Mouse (Mus musculus) MEL (cell line): Measurements from ENCODE around the gene Tmem29. TPM values are rescaled to one million over a fixed set of nuclear protein-coding genes. Genes with fewer than 3 reads are reported as not detected.

Experiments used
- DNase-seq: peaks from one replicate; pipeline ENCODE4 v3.0.0; 2011; ENCODE audit warnings: low read depth, low spot score
- H3K27ac ChIP-seq: 2 replicates; pipeline ENCODE4 v1.5.1; 2012; ENCODE audit warnings: low read depth, mild to moderate bottlenecking, control low read depth, low read length, moderate library complexity; ENCODE audit not compliant: control insufficient read depth
- H3K27me3 ChIP-seq, 2 experiments: fragments of 150-350 bp in 1 of 2; sonication (generic) in 1 of 2; 2 replicates each; pipeline ENCODE4 v1.6.1; 2012; ENCODE audit warnings: low read length in 2 of 2, mild to moderate bottlenecking in 2 of 2, improper control_type of control experiment in 1 of 2, moderate library complexity in 1 of 2; ENCODE audit not compliant: insufficient read depth in 2 of 2, control insufficient read depth in 1 of 2
- H3K36me3 ChIP-seq, 2 experiments: 2 replicates each; pipeline ENCODE4 v1.6.1; 2012 to 2014; ENCODE audit warnings: low read length in 2 of 2, improper control_type of control experiment in 1 of 2, inconsistent platforms in 1 of 2, mild to moderate bottlenecking in 1 of 2; ENCODE audit not compliant: insufficient read depth in 2 of 2, control insufficient read depth in 1 of 2
- H3K4me1 ChIP-seq, 2 experiments: fragments of 150-350 bp in 1 of 2; sonication (generic) in 1 of 2; 2 replicates each; pipeline ENCODE4 v1.6.1; 2012; ENCODE audit warnings: low read length in 2 of 2, improper control_type of control experiment in 1 of 2, mild to moderate bottlenecking in 1 of 2; ENCODE audit not compliant: insufficient read depth in 2 of 2, control insufficient read depth in 1 of 2
- H3K4me3 ChIP-seq, 2 experiments: fragments of 150-350 bp in 1 of 2; sonication (generic) in 1 of 2; 2 replicates each; pipeline ENCODE4 v1.5.1; 2012; ENCODE audit warnings: low read depth in 2 of 2, low read length in 2 of 2, mild to moderate bottlenecking in 2 of 2, moderate library complexity in 2 of 2, control low read depth in 1 of 2, improper control_type of control experiment in 1 of 2; ENCODE audit not compliant: control insufficient read depth in 1 of 2, insufficient read depth in 1 of 2
- H3K79me2 ChIP-seq: 2 replicates; pipeline ENCODE4 v1.6.1; 2012; ENCODE audit warnings: mild to moderate bottlenecking, low read length, moderate library complexity; ENCODE audit not compliant: control insufficient read depth, poor library complexity, insufficient read depth
- H3K9ac ChIP-seq: 2 replicates; pipeline ENCODE4 v1.6.1; 2012; ENCODE audit warnings: low read depth, mild to moderate bottlenecking, control low read depth, low read length, moderate library complexity; ENCODE audit not compliant: control insufficient read depth, poor library complexity, severe bottlenecking
- H3K9me3 ChIP-seq: fragments of 150-350 bp; sonication (generic); replicated peaks from 2 replicates; pipeline ENCODE4 v1.6.1; 2012; ENCODE audit warnings: mild to moderate bottlenecking, low read length, improper control_type of control experiment, moderate library complexity; ENCODE audit not compliant: insufficient read depth
- BHLHE40 ChIP-seq: IDR thresholded peaks from 2 replicates; pipeline ENCODE4 v1.6.1; 2012; ENCODE audit warnings: low read depth, mild to moderate bottlenecking, inconsistent platforms, low read length, improper control_type of control experiment, borderline replicate concordance
- CHD2 ChIP-seq: IDR thresholded peaks from 2 replicates; pipeline ENCODE4 v1.6.1; 2011; ENCODE audit warnings: low read length, improper control_type of control experiment
- CTCF ChIP-seq, 3 experiments: IDR thresholded peaks in 2 of 3; conservative IDR thresholded peaks in 1 of 3; 2 replicates each; pipeline ENCODE4 v1.5.1; 2011 to 2012; ENCODE audit warnings: low read length in 3 of 3, low read depth in 2 of 3, mild to moderate bottlenecking in 2 of 3, improper control_type of control experiment in 1 of 3, inconsistent platforms in 1 of 3, mixed read lengths in 1 of 3, moderate library complexity in 1 of 3; ENCODE audit not compliant: control insufficient read depth in 1 of 3, insufficient read depth in 1 of 3, poor library complexity in 1 of 3, severe bottlenecking in 1 of 3
- E2F4 ChIP-seq: IDR thresholded peaks from 2 replicates; pipeline ENCODE4 v1.6.1; 2011; ENCODE audit warnings: low read depth, low read length, improper control_type of control experiment, borderline replicate concordance
- ELF1 ChIP-seq: IDR thresholded peaks from 2 replicates; pipeline ENCODE4 v1.6.1; 2014; ENCODE audit warnings: low read depth, mild to moderate bottlenecking, inconsistent platforms, low read length, improper control_type of control experiment, moderate library complexity
- ETS1 ChIP-seq: IDR thresholded peaks from 2 replicates; pipeline ENCODE4 v1.6.1; 2012; ENCODE audit warnings: low read depth, mild to moderate bottlenecking, inconsistent platforms, low read length, improper control_type of control experiment, moderate library complexity
- GABPA ChIP-seq: IDR thresholded peaks from 2 replicates; pipeline ENCODE4 v1.6.1; 2012; ENCODE audit warnings: low read depth, mild to moderate bottlenecking, inconsistent platforms, low read length, improper control_type of control experiment, moderate library complexity
- GATA1 ChIP-seq: IDR thresholded peaks from 2 replicates; pipeline ENCODE4 v1.6.1; 2011; ENCODE audit warnings: low read depth, low read length, improper control_type of control experiment
- JUND ChIP-seq: IDR thresholded peaks from 2 replicates; pipeline ENCODE4 v1.6.1; 2011; ENCODE audit warnings: low read depth, mild to moderate bottlenecking, improper control_type of control experiment, low read length
- KAT2A ChIP-seq: conservative IDR thresholded peaks from 2 replicates; pipeline ENCODE4 v1.6.1; 2012; ENCODE audit warnings: low read depth, low read length, improper control_type of control experiment, inconsistent platforms
- MAFK ChIP-seq: IDR thresholded peaks from 2 replicates; pipeline ENCODE4 v1.6.1; 2011; ENCODE audit warnings: low read depth, mild to moderate bottlenecking, low read length, improper control_type of control experiment, borderline replicate concordance
- MAX ChIP-seq: IDR thresholded peaks from 2 replicates; pipeline ENCODE4 v1.6.1; 2011; ENCODE audit warnings: low read length, improper control_type of control experiment
- MAZ ChIP-seq: IDR thresholded peaks from 2 replicates; pipeline ENCODE4 v1.6.1; 2012; ENCODE audit warnings: low read depth, mild to moderate bottlenecking, inconsistent platforms, low read length, improper control_type of control experiment
- MEF2A ChIP-seq: IDR thresholded peaks from 2 replicates; pipeline ENCODE4 v1.6.1; 2014; ENCODE audit warnings: low read depth, mild to moderate bottlenecking, inconsistent platforms, low read length, improper control_type of control experiment; ENCODE audit not compliant: poor library complexity, insufficient replicate concordance, severe bottlenecking; ENCODE audit errors: extremely low read depth
- MXI1 ChIP-seq: IDR thresholded peaks from 2 replicates; pipeline ENCODE4 v1.6.1; 2011; ENCODE audit warnings: mild to moderate bottlenecking, low read depth, low read length, improper control_type of control experiment
- MYB ChIP-seq: IDR thresholded peaks from 2 replicates; pipeline ENCODE4 v1.6.1; 2011; ENCODE audit warnings: mild to moderate bottlenecking, low read depth, low read length, improper control_type of control experiment
- MYC ChIP-seq: IDR thresholded peaks from 2 replicates; pipeline ENCODE4 v1.6.1; 2011; ENCODE audit warnings: low read depth, mild to moderate bottlenecking, low read length, improper control_type of control experiment, moderate library complexity
- NELFE ChIP-seq: IDR thresholded peaks from 2 replicates; pipeline ENCODE4 v1.6.1; 2011; ENCODE audit warnings: low read depth, low read length, improper control_type of control experiment
- NRF1 ChIP-seq: IDR thresholded peaks from 2 replicates; pipeline ENCODE4 v1.6.1; 2014; ENCODE audit warnings: low read depth, mild to moderate bottlenecking, inconsistent platforms, low read length, improper control_type of control experiment, moderate library complexity; ENCODE audit not compliant: poor library complexity, insufficient read depth, severe bottlenecking
- POLR2A ChIP-seq, 2 experiments: IDR thresholded peaks; 2 replicates each; pipeline ENCODE4 v1.6.1; 2011 to 2012; ENCODE audit warnings: low read length in 2 of 2, mild to moderate bottlenecking in 2 of 2, control low read depth in 1 of 2, improper control_type of control experiment in 1 of 2, low read depth in 1 of 2, moderate library complexity in 1 of 2; ENCODE audit not compliant: control insufficient read depth in 1 of 2, insufficient read depth in 1 of 2, poor library complexity in 1 of 2
- POLR2AphosphoS2 ChIP-seq: IDR thresholded peaks from 2 replicates; pipeline ENCODE4 v1.6.1; 2011; ENCODE audit warnings: low read length, improper control_type of control experiment
- POLR2AphosphoS5 ChIP-seq: IDR thresholded peaks from 2 replicates; pipeline ENCODE4 v1.6.1; 2012; ENCODE audit warnings: low read depth, borderline replicate concordance, mild to moderate bottlenecking, inconsistent platforms, low read length, moderate library complexity, mixed read lengths
- RAD21 ChIP-seq: IDR thresholded peaks from 2 replicates; pipeline ENCODE4 v1.6.1; 2011; ENCODE audit warnings: mild to moderate bottlenecking, low read depth, low read length, improper control_type of control experiment
- RCOR1 ChIP-seq: IDR thresholded peaks from 2 replicates; pipeline ENCODE4 v1.6.1; 2012; ENCODE audit warnings: low read depth, mild to moderate bottlenecking, inconsistent platforms, low read length, improper control_type of control experiment
- SIN3A ChIP-seq: IDR thresholded peaks from 2 replicates; pipeline ENCODE4 v1.6.1; 2012; ENCODE audit warnings: low read length, improper control_type of control experiment, inconsistent platforms
- SMC3 ChIP-seq: IDR thresholded peaks from 2 replicates; pipeline ENCODE4 v1.6.1; 2011; ENCODE audit warnings: low read depth, low read length, improper control_type of control experiment
- TAL1 ChIP-seq: IDR thresholded peaks from 2 replicates; pipeline ENCODE4 v1.6.1; 2012; ENCODE audit warnings: mild to moderate bottlenecking, inconsistent platforms, low read length, moderate library complexity, mixed read lengths
- TBP ChIP-seq: IDR thresholded peaks from 2 replicates; pipeline ENCODE4 v1.8.0; 2011; ENCODE audit warnings: low read depth, low read length, improper control_type of control experiment
- TCF12 ChIP-seq: IDR thresholded peaks from 2 replicates; pipeline ENCODE4 v1.6.1; 2014; ENCODE audit warnings: low read depth, mild to moderate bottlenecking, inconsistent platforms, low read length, improper control_type of control experiment, moderate library complexity
- UBTF ChIP-seq: IDR thresholded peaks from 2 replicates; pipeline ENCODE4 v1.6.1; 2012; ENCODE audit warnings: low read depth, mild to moderate bottlenecking, inconsistent platforms, low read length, improper control_type of control experiment, moderate library complexity, borderline replicate concordance; ENCODE audit not compliant: insufficient read depth
- USF1 ChIP-seq: IDR thresholded peaks from 2 replicates; pipeline ENCODE4 v1.6.1; 2014; ENCODE audit warnings: low read depth, mild to moderate bottlenecking, inconsistent platforms, low read length, improper control_type of control experiment, moderate library complexity
- USF2 ChIP-seq, 2 experiments: IDR thresholded peaks; 2 replicates each; pipeline ENCODE4 v1.6.1; 2011 to 2012; ENCODE audit warnings: improper control_type of control experiment in 2 of 2, low read length in 2 of 2, borderline replicate concordance in 1 of 2, inconsistent platforms in 1 of 2, low read depth in 1 of 2, mild to moderate bottlenecking in 1 of 2; ENCODE audit not compliant: insufficient read depth in 1 of 2
- ZC3H11A ChIP-seq: IDR thresholded peaks from 2 replicates; pipeline ENCODE4 v1.6.1; 2012; ENCODE audit warnings: low read depth, mild to moderate bottlenecking, inconsistent platforms, low read length, improper control_type of control experiment
- ZKSCAN1 ChIP-seq: IDR thresholded peaks from 2 replicates; pipeline ENCODE4 v1.6.1; 2012; ENCODE audit warnings: low read depth, mild to moderate bottlenecking, inconsistent platforms, low read length, improper control_type of control experiment, moderate library complexity
- ZMIZ1 ChIP-seq: IDR thresholded peaks from 2 replicates; pipeline ENCODE4 v1.6.1; 2012; ENCODE audit warnings: low read depth, mild to moderate bottlenecking, inconsistent platforms, low read length, improper control_type of control experiment, moderate library complexity
- ZNF384 ChIP-seq: IDR thresholded peaks from 2 replicates; pipeline ENCODE4 v1.6.1; 2012; ENCODE audit warnings: low read depth, mild to moderate bottlenecking, inconsistent platforms, low read length, improper control_type of control experiment
- polyA plus RNA-seq, 2 experiments: library from polyadenylated mRNA; stranded (reverse) in 1 of 2; unstranded in 1 of 2; fragments of >175 nt in 1 of 2; fragments of >200 nt in 1 of 2; gene quantifications; 2 replicates each; pipeline versions ENCODE4 v1.2.1 to v1.2.4; 2012; ENCODE audit warnings: low replicate concordance in 2 of 2, low read depth in 1 of 2; ENCODE audit not compliant: insufficient read length in 2 of 2, insufficient read depth in 1 of 2, missing spikeins in 1 of 2
- total RNA-seq: library from RNA; depleted of rRNA; stranded (reverse); fragments of 300-350 nt; gene quantifications from 2 replicates; pipeline ENCODE4 v1.2.3, GENCODE M21; 2012; rRNA removed

Tmem29 gene
- total RNA-seq (36.4 and 37.1 TPM in 2 replicates), polyA plus RNA-seq (10 to 100 TPM in 1 of 2 experiments, not detected in 1; 66.5 TPM)

GRCm38 (mm10) chrX:150458766-150459350 lies at the start of gene Tmem29:
Tmem29 (minus strand) TSS chrX:150459154.
- H3K27ac ChIP-seq, result peak within 1 kb of the TSS; percentile 77
- peaks cover 0 to 17% of the 10 kb centered on the region in 2 experiments; a peak in 2 of 4 replicates for H3K36me3 ChIP-seq
- H3K27me3 ChIP-seq, result no peaks in the 10 kb centered on the region
- peaks cover 6% of the 10 kb centered on the region; the same call in 1 of the 2 replicates for H3K79me2 ChIP-seq
- peak; percentile 97 for DNase-seq
- no peaks in the 10 kb centered on the region for H3K9me3 ChIP-seq
- peaks cover 3 to 6% of the 10 kb centered on the region in 2 experiments; a peak in 3 of 4 replicates for H3K4me1 ChIP-seq
- peak within 1 kb of the TSS; percentile 83 for H3K9ac ChIP-seq
- H3K4me3 ChIP-seq, result peak within 1 kb of the TSS; percentile 78 to 90
- TF ChIP-seq USF2 (IDR thresholded peaks at IDR 0.05; ENCODE audit: borderline replicate concordance in 1 of 2, insufficient read depth in 1 of 2, low read depth in 1 of 2, low read length in 2 of 2) (no peak), USF1 (no peak), CTCF (IDR thresholded peaks at IDR 0.05 in 2 of 3, conservative IDR thresholded peaks at IDR 0.05 in 1 of 3; ENCODE audit: control insufficient read depth in 1 of 3, insufficient read depth in 1 of 3, low read depth in 2 of 3, low read length in 3 of 3, poor library complexity in 1 of 3, severe bottlenecking in 1 of 3) (peak; percentile 37 to 81 (median 80)), ELF1 (peak; percentile 43; the same call in 1 of the 2 replicates), MXI1 (no peak), GATA1 (peak; percentile 58; the same call in 1 of the 2 replicates), MYC (no peak), MAZ (peak; percentile 85), SMC3 (peak; percentile 53), KAT2A (peak; percentile 76), NELFE (peak; percentile 66), ZC3H11A (peak; percentile 64), BHLHE40 (peak; percentile 54; the same call in 1 of the 2 replicates), ETS1 (peak; percentile 98), ZMIZ1 (no peak), TAL1 (no peak), TCF12 (0 out of 2 replicates have a peak, but pooled peaks have one; percentile 29), RAD21 (peak; percentile 94), RCOR1 (peak; percentile 94), TBP (no peak), POLR2AphosphoS2 (no peak), E2F4 (no peak), MEF2A (no peak), UBTF (no peak), POLR2AphosphoS5 (no peak), ZNF384 (peak; percentile 100), SIN3A (peak; percentile 88), JUND (peak; percentile 71; the same call in 1 of the 2 replicates), ZKSCAN1 (peak; percentile 91; the same call in 1 of the 2 replicates), MYB (peak; percentile 79), MAFK (no peak), CHD2 (no peak), POLR2A (IDR thresholded peaks at IDR 0.05; ENCODE audit: control insufficient read depth in 1 of 2, insufficient read depth in 1 of 2, low read depth in 1 of 2, low read length in 2 of 2, poor library complexity in 1 of 2) (peak in 1 of 2 experiments; percentile 76; a peak in 2 of 4 replicates), NRF1 (peak; percentile 80), GABPA (no peak), MAX (no peak)
